Mouse (Mus musculus): ENCODE data around the gene Usp7. TPM values are rescaled to one million over a fixed set of nuclear protein-coding genes. Genes with fewer than 3 reads are reported as not detected.
"Not testable (repeated sequence)": the region's sequence is repeated elsewhere in the genome, so short reads cannot be mapped to it uniquely, and the experiment has no call there.

Usp7 gene
- total RNA-seq, 2 experiments from 2014 or later = 155 to 156 TPM

DNA sequence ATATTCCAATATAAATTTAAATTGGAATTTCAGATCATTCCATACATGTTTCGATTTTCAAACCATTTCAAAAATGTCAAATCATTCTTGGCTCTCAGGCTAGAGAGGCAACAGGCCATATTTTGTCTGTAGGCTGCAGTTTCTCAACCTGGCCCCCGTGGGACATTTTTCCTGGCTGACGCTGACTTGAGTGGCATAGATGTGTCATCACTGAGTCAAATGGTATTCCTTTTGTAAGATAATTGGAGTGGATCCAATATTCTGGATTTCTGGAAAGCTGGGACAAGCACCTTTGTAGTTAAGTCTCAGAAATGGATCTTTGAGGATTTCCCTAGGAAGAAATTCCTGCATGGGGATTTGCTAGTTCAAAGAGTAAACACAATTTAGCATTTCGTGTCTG lies 1.2 kb downstream of the Usp7 start:
- intact Hi-C loops (cut with DNase I) = no loop called here
- DNase-seq (ENCODE audit: low spot score in 2 of 2) = no peak

DNA sequence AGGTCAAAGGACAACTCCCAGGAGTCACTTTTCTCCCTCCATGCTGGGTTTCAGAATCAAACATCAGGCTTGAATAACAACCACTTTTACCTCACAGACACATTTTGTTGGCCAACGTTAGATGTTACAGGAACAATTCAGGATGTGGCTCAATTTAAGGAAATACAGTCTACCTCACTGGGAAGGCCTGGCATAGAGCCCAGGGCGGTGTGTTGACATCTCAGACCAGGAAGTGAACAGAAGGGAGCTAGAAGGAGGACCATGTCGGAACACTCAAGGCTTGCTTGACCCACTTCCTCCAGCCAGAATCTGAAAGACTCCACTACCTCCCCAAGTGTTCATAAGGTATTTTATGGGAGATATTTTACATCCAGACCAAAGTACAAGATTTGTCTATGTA lies 7.4 kb downstream of the Usp7 start:
- DNase-seq (ENCODE audit: low spot score in 2 of 2) = no peak
- intact Hi-C loops (cut with DNase I) = no loop called here

GRCm38 (mm10) chr16:8783198-8783913 lies 8.8 kb downstream of the Usp7 start:
- no peak for DNase-seq (ENCODE audit: low spot score in 2 of 2)
- intact Hi-C loops (cut with DNase I) = no loop called here

DNA sequence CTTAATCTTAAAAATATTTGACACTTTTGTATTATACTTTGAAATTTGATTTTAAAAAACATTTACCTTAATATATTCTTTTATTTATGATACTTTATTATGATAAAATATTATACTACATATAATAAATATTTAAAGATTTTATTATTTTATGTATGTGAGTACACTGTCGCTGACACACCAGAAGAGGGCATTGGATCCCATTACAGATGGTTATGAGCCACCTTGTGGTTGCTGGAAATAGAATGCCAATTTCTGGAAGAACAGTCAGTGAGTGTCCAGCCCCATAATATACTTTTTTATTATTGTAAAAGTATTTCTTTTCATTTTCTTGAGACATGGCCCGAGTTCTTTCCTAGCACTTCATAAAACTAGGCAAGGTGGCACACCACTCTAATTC lies 10.4 kb downstream of the Usp7 start:
- intact Hi-C loops (cut with DNase I) = no loop called here
- DNase-seq (ENCODE audit: low spot score in 2 of 2) = no peak

GRCm38 (mm10) chr16:8781191-8781590 lies 10.9 kb downstream of the Usp7 start:
- no peak for DNase-seq (ENCODE audit: low spot score in 2 of 2)
- intact Hi-C loops (cut with DNase I) = no loop called here

DNA sequence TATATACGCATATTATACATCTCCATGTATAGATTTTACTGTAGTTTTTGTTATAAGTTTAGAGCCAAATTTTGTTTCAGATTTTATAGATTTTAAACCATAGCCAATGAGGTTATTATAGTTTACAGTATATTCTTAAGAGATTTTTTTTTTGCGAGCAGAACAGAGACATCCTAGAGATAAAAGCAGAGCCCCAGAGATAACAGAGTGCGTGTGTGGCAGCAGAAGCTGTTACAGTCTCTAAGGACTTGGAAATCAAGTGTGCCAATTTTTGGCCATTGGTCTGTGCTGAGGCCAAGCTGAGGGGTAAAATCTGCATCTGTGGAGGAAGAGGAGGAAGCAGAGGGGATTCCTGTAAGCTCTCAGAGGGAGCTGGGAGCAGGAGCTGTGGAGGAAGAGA lies 11.9 kb downstream of the Usp7 start:
- DNase-seq (ENCODE audit: low spot score in 2 of 2) = no peak
- intact Hi-C loops (cut with DNase I) = no loop called here

GRCm38 (mm10) chr16:8778697-8779096 lies 13.4 kb downstream of the Usp7 start:
- intact Hi-C loops (cut with DNase I) = no loop called here
- DNase-seq (ENCODE audit: low spot score in 2 of 2) = no peak

- intact Hi-C loops (cut with DNase I) = no loop called here
- DNase-seq (ENCODE audit: low spot score in 2 of 2) = no peak
Observed at GRCm38 (mm10) chr16:8777202-8777601, 14.9 kb downstream of the Usp7 start.

- intact Hi-C loops (cut with DNase I) = no loop called here
Observed at GRCm38 (mm10) chr16:8776634-8777033, 15.5 kb downstream of the Usp7 start.

DNA sequence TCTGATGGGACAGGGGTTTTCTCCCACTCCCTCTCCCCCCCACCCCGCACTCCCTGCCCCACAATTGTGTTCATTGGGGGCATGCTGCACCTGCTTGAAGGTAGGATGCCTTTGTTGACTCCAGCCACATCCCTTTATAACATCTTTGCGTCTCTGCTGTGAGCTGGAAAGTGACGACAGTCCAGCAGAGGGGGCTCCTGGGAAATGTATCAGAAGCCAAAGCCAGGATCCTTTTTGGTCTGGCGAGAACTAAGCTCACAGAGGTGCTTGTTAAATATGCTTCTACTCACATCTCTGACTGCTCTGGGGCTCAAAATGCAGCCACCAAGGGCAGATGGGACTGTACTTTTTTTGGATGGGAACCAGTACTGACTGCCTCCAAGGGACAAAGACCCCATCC lies 21.0 kb downstream of the Usp7 start:
- intact Hi-C loops (cut with DNase I) = no loop called here
- no peak for DNase-seq (ENCODE audit: low spot score in 2 of 2)

More at GRCm38 (mm10) chr16:8776634-8777033, 15.5 kb downstream of the Usp7 start:
- no peak for DNase-seq (ENCODE audit: low spot score in 2 of 2)

GRCm38 (mm10) chr16:8770342-8770741 lies 21.8 kb downstream of the Usp7 start:
- intact Hi-C loops (cut with DNase I); DNase-seq (ENCODE audit: low spot score in 2 of 2): not testable (repeated sequence)

DNA sequence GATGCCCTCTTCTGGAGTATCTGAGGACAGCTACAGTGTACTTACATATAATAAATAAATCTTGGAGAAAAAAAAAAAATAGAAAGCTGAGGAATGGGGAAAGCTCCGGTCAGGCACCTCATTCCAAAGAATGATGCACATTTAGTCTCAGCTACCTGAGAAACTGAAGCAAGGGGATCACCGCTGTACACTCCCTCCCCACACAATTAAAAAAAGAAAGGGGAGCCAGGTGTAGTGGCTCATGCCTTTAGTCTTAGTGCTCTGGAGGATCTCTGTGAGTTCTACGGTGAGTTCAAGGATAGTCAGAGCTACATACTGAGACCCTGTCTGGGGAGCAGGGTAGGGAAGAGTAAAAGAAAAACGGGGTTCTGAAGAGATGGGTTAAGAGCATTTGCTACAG lies 22.6 kb downstream of the Usp7 start:
- intact Hi-C loops (cut with DNase I) = loop anchor here (5.0 kb wide), 1 partner anchor 82 kb away; no protein-coding TSS in a partner anchor
- no peak for DNase-seq (ENCODE audit: low spot score in 2 of 2)

DNA sequence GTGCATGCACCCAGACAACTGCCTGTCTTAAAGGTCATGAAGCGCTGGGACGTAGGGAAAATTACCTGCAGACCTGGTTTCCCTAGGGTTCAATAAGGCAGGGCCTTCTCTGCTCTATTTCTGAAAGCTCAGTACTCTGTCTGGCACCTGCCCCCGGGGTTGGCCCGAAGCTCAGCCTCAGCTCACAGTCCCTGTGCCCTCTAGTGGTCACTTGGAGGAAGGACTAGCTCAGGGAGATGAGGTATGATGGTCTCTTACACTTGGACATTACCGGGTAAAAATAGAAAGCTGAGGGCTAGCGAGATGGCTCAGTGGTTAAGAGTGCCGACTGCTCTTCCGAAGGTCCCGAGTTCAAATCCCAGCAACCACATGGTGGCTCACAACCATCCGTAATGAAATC lies 23.0 kb downstream of the Usp7 start:
- intact Hi-C loops (cut with DNase I) = loop anchor here (5.0 kb wide), 1 partner anchor 82 kb away; no protein-coding TSS in a partner anchor
- DNase-seq (ENCODE audit: low spot score in 2 of 2) = peak; percentile 64 to 69

GRCm38 (mm10) chr16:8768588-8768987 lies 23.5 kb downstream of the Usp7 start:
- DNase-seq (ENCODE audit: low spot score in 2 of 2) = no peak

DNA sequence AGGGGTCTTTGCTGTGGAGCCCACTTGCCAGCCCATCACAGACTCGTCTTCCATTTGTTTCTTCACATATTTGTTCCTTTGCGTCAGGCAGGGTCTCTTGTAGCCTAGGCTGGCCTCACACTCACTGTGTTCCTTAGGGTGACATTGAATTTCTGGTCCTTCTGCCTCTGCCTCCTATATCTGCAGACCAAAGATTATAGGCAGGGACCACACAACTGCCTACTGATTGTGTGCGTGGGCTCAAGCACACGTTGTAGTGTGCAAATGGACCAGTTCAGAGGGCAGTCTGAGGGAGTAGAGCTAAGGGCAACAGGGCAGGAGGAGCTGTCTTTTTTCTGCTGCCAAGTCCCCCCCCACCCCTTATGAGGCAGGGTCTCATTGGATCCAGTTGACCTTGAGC lies 24.0 kb downstream of the Usp7 start:
- intact Hi-C loops (cut with DNase I) = loop anchor here (5.0 kb wide), 1 partner anchor 81 kb away; no protein-coding TSS in a partner anchor
- no peak for DNase-seq (ENCODE audit: low spot score in 2 of 2)

More at GRCm38 (mm10) chr16:8768588-8768987, 23.5 kb downstream of the Usp7 start:
- intact Hi-C loops (cut with DNase I) = loop anchor here (5.0 kb wide), 1 partner anchor 81 kb away; no protein-coding TSS in a partner anchor

DNA sequence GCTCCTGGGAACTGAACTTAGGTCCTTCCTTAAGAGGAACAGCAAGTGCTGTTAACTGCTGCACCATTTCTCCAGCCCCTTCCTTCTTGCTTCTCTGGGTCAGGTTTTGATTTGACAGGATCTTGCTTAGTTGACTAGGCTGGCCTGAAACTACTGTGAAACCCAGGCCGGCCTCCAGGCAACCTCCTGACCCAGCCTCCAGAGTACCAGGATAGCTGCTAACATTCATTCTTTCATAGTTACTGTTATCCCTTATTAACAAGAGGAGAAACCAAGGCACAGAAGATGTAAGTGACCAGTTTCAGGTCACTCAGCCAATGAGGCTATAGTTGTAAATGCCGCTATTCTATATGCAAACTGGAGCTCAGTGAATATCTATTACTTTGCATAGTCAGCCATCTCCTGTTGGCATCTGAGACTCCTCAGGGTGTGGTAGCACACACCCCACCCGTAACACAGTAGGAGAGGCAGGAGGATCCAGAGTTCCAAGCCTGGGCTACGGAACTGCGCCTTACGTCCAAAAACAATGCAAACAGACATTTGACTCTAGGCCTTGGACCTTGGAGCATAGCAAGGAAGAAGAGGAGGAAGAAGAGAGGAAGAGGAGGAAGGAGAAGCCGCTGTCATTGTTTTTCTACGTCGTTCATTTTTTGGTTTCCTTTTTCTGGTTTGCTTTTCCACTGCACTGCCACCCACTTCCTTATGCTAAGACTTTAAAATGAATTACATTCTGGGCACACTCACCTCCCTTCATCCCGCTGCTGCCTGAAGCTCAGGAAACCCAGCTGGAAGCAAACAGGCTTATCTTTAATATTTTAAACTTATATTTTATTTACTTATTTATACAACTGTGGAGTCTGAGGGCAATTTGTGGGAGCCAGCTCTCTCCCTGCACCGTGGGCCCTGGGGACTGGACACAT lies 24.7 kb downstream of the Usp7 start:
- intact Hi-C loops (cut with DNase I) = loop anchor here (5.0 kb wide), 1 partner anchor 80 kb away; no protein-coding TSS in a partner anchor
- DNase-seq (ENCODE audit: low spot score in 2 of 2) = peak; percentile 39 to 58

- intact Hi-C loops (cut with DNase I) = loop anchor here (5.0 kb wide), 1 partner anchor 79 kb away; no protein-coding TSS in a partner anchor
- no peak for DNase-seq (ENCODE audit: low spot score in 2 of 2)
Observed at GRCm38 (mm10) chr16:8766196-8766595, 25.9 kb downstream of the Usp7 start.

- no peak for DNase-seq (ENCODE audit: low spot score in 2 of 2)
- intact Hi-C loops (cut with DNase I) = no loop called here
Observed at GRCm38 (mm10) chr16:8764124-8764907, 27.8 kb downstream of the Usp7 start.

DNA sequence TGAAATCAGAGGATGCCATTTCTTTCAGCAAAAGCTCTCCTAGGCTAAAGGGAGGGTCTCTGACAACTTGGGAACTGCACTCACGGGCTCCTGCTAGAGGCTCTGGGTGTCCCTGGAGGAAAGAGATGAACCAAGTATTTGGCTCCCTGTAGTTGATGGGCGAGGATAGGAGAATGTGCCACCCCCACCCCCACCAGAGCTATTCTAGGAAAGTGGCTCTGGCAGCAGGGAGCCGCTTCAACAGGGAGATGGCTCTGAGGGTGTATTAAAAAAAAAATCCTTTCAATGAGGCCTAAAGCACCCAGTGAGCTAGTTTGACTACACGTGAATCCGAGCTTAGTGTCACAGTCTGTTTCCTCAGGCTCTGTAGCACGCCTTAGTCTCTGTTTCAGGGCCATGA lies 29.1 kb downstream of the Usp7 start:
- intact Hi-C loops (cut with DNase I) = no loop called here
- DNase-seq (ENCODE audit: low spot score in 2 of 2) = peak; percentile 50 to 75

Measured in left cerebral cortex, postnatal 14 days (tissue).